Comparison of ENCODE assay signal across 28 mouse cellular contexts in genomic region chr16:20723247-20723646, GRCm38 (mm10). TPM values are rescaled to one million over a fixed set of nuclear protein-coding genes. Genes with fewer than 3 reads are reported as not detected.
DNase-seq lines count a peak whose midpoint lies in the region; ATAC-seq and TF ChIP-seq lines count a peak whose summit lies in the region.
"Had no signal": no experiment of that assay in that cellular context is flagged by ENCODE, and none has a peak within 500 bp of the region (broad histone marks: within the 10 kb centered on the region; RNA-seq: fewer than 3 reads in every experiment).

No protein-coding gene starts in this region.

- no peak for ATAC-seq in heart, embryonic 11.5 days (replicated peaks; ENCODE audit: insufficient number of reproducible peaks, low FRiP score, low TSS enrichment)
- ATAC-seq: CD4-positive, CD25-positive, alpha-beta regulatory T cell, adult 4 months; forebrain, embryonic 14.5 days; forebrain, embryonic 16.5 days; Patski had no signal

- 0 out of 2 replicates have a peak, but pooled peaks have one; percentile 17 for TF ChIP-seq EP300 in ES-Bruce4 (IDR thresholded peaks at IDR 0.05; ENCODE audit: insufficient read depth, low read depth, low read length)

- no peak overlapping the region for H3K4me3 ChIP-seq in liver, adult 2 months (ENCODE audit: insufficient read depth, low read depth, low read length)
- H3K4me3 ChIP-seq in ES-Bruce4 (ENCODE audit: low read depth, low read length), result no peak overlapping the region
- no peak overlapping the region for H3K4me3 ChIP-seq in heart, embryonic 11.5 days (ENCODE audit: low read depth, low read length)
- H3K4me3 ChIP-seq: embryonic facial prominence, embryonic 12.5 days; embryonic facial prominence, embryonic 15.5 days; erythroblast, embryonic 14.5 days; forebrain, embryonic 10.5 days; forebrain, embryonic 12.5 days had no signal

- no peak for TF ChIP-seq CTCF in liver, adult 2 months (IDR thresholded peaks at IDR 0.05; ENCODE audit: low read depth, low read length)
- TF ChIP-seq CTCF in ES-Bruce4 (IDR thresholded peaks at IDR 0.05; ENCODE audit: low read depth, low read length), result no peak

- no peak overlapping the region for H3K4me2 ChIP-seq in heart, embryonic 11.5 days
- H3K4me2 ChIP-seq: embryonic facial prominence, embryonic 12.5 days; embryonic facial prominence, embryonic 15.5 days; forebrain, embryonic 12.5 days had no signal

- H3K9ac ChIP-seq in liver, adult 2 months (ENCODE audit: low read depth, low read length), result no peak overlapping the region
- H3K9ac ChIP-seq in ES-Bruce4 (ENCODE audit: low read depth, poor library complexity, severe bottlenecking), result no peak overlapping the region
- no peak overlapping the region for H3K9ac ChIP-seq in heart, embryonic 11.5 days (ENCODE audit: low read depth, low read length)
- H3K9ac ChIP-seq: embryonic facial prominence, embryonic 12.5 days; embryonic facial prominence, embryonic 15.5 days; forebrain, embryonic 12.5 days had no signal

- DNase-seq in liver, adult 2 months (ENCODE audit: extremely low read depth, low read depth, low spot score), result peak; percentile 36
- DNase-seq in liver (no peak), 416B (ENCODE audit: low read depth) (peak; percentile 20), R1 (ENCODE audit: low read depth, low spot score) (peak; percentile 64)
- no peak for DNase-seq in urinary bladder, postnatal 10 days (ENCODE audit: low spot score)
- no peak for DNase-seq in right cerebral cortex, postnatal 36 days (ENCODE audit: low spot score in 2 of 2)
- DNase-seq: adrenal gland, adult 2 months; adrenal gland, postnatal 10 days; adrenal gland, postnatal 25 days; B cell, adult 2 months; cerebellum, adult 11-12 months; cerebellum, adult 2 months; cerebellum, adult 9-10 months; cerebellum, postnatal 10 days; cerebellum, postnatal 25 days had no signal

- peaks cover 9% of the 10 kb centered on the region; the same call in 1 of the 2 replicates for H3K36me3 ChIP-seq in liver, adult 2 months (ENCODE audit: control insufficient read depth, insufficient read depth, low read length)
- H3K36me3 ChIP-seq in ES-Bruce4 (ENCODE audit: control insufficient read depth, insufficient read depth, low read length, poor library complexity, severe bottlenecking), result peaks cover 27% of the 10 kb centered on the region
- H3K36me3 ChIP-seq in heart, embryonic 11.5 days (ENCODE audit: control insufficient read depth, insufficient read depth, low read length), result peaks cover 11% of the 10 kb centered on the region; the same call in 1 of the 2 replicates

- no peaks in the 10 kb centered on the region for H3K79me2 ChIP-seq in liver, adult 2 months (ENCODE audit: control insufficient read depth, insufficient read depth, low read length)

- 54% methylated on average over 4 of the region's 4 CpGs for WGBS in liver, adult 2 months
- 37% methylated on average over 4 of the region's 4 CpGs for WGBS in heart, embryonic 11.5 days (ENCODE audit: insufficient replicate concordance)

- TF ChIP-seq POLR2A in liver, adult 2 months (IDR thresholded peaks at IDR 0.05; ENCODE audit: extremely low read depth, insufficient read depth, low read length), result no peak
- no peak for TF ChIP-seq POLR2A in ES-Bruce4 (IDR thresholded peaks at IDR 0.05; ENCODE audit: insufficient read depth, low read length)

- H3K27ac ChIP-seq in liver, adult 2 months (replicated peaks; ENCODE audit: insufficient read depth, low read depth, low read length), result no peak overlapping the region
- peak overlapping the region; percentile 63 for H3K27ac ChIP-seq in ES-Bruce4 (ENCODE audit: insufficient read depth, low read length)
- no peak overlapping the region for H3K27ac ChIP-seq in heart, embryonic 11.5 days (ENCODE audit: low read depth, low read length)
- H3K27ac ChIP-seq: embryonic facial prominence, embryonic 12.5 days; embryonic facial prominence, embryonic 15.5 days; forebrain, embryonic 10.5 days; forebrain, embryonic 12.5 days had no signal

- H3K27me3 ChIP-seq in liver, adult 2 months (ENCODE audit: control insufficient read depth, insufficient read depth, low read length), result no peaks in the 10 kb centered on the region
- no peaks in the 10 kb centered on the region for H3K27me3 ChIP-seq in ES-Bruce4 (ENCODE audit: control insufficient read depth, insufficient read depth, low read length, poor library complexity, severe bottlenecking)
- H3K27me3 ChIP-seq in heart, embryonic 11.5 days (ENCODE audit: control insufficient read depth, insufficient read depth, low read length), result 0 out of 2 replicates have a peak, but pooled peaks cover 3% of the 10 kb centered on the region
- H3K27me3 ChIP-seq: embryonic facial prominence, embryonic 12.5 days; embryonic facial prominence, embryonic 15.5 days; Patski had no signal

- no peaks in the 10 kb centered on the region for H3K9me3 ChIP-seq in ES-Bruce4 (replicated peaks; ENCODE audit: control insufficient read depth, insufficient read depth, low read length, poor library complexity, severe bottlenecking)
- H3K9me3 ChIP-seq in heart, embryonic 11.5 days (replicated peaks; ENCODE audit: control insufficient read depth, low read length), result no peaks in the 10 kb centered on the region
- H3K9me3 ChIP-seq: embryonic facial prominence, embryonic 12.5 days; embryonic facial prominence, embryonic 15.5 days; forebrain, embryonic 10.5 days; forebrain, embryonic 12.5 days; G1E had no signal

- peaks cover 6% of the 10 kb centered on the region for H3K4me1 ChIP-seq in liver, adult 2 months (ENCODE audit: control insufficient read depth, insufficient read depth, low read length)
- H3K4me1 ChIP-seq in ES-Bruce4 (ENCODE audit: control insufficient read depth, insufficient read depth, low read length), result no peaks in the 10 kb centered on the region
- H3K4me1 ChIP-seq in heart, embryonic 11.5 days (ENCODE audit: control insufficient read depth, insufficient read depth, low read length), result peaks cover 5% of the 10 kb centered on the region; the same call in 1 of the 2 replicates

RNA-seq across cellular contexts. Expression of gene Clcn2, which starts 5.7 kb away (rescaled TPM):
- total RNA-seq in liver, adult 2 months (2014; rRNA removed), result 29.6 and 30.6 TPM in 2 replicates
- polyA plus RNA-seq in liver, adult 2 months (2012; rRNA removed), result 58.6 and 64.0 TPM in 2 replicates
- 8.8 and 10.2 TPM in 2 replicates for polyA plus RNA-seq in ES-Bruce4 (2011; ENCODE audit: insufficient read depth, insufficient read length, low read depth, missing spikeins)
- 5.7 and 6.7 TPM in 2 replicates for polyA plus RNA-seq in heart, embryonic 11.5 days (2014; fragmentation: Nextera tagmentation; extraction: Ambion mirVana)

RNA-seq across cellular contexts. Expression of gene Polr2h, which starts 5.8 kb away (rescaled TPM):
- total RNA-seq in liver, adult 2 months (2014; rRNA removed), result 18.1 and 19.2 TPM in 2 replicates
- polyA plus RNA-seq in liver, adult 2 months (2012; rRNA removed), result 9.1 and 9.5 TPM in 2 replicates
- polyA plus RNA-seq in ES-Bruce4 (2011; ENCODE audit: insufficient read depth, insufficient read length, low read depth, missing spikeins), result 90.6 and 94.5 TPM in 2 replicates
- 65.0 and 65.9 TPM in 2 replicates for polyA plus RNA-seq in heart, embryonic 11.5 days (2014; fragmentation: Nextera tagmentation; extraction: Ambion mirVana)

RNA-seq across cellular contexts. Expression of gene Chrd, which starts 9.7 kb away (rescaled TPM):
- total RNA-seq in liver, adult 2 months (2014; rRNA removed), result 3.0 and 3.4 TPM in 2 replicates
- 9.9 and 14.1 TPM in 2 replicates for polyA plus RNA-seq in liver, adult 2 months (2012; rRNA removed)
- 1.1 and 1.2 TPM in 2 replicates for polyA plus RNA-seq in ES-Bruce4 (2011; ENCODE audit: insufficient read depth, insufficient read length, low read depth, missing spikeins)
- 0.21 and 0.42 TPM in 2 replicates for polyA plus RNA-seq in heart, embryonic 11.5 days (2014; fragmentation: Nextera tagmentation; extraction: Ambion mirVana)
- total RNA-seq: CH12.LX had no signal
- polyA plus RNA-seq: CD4-positive, CD25-positive, alpha-beta regulatory T cell, adult 4 months; erythroblast, embryonic 14.5 days; G1E had no signal

RNA-seq across cellular contexts. Expression of gene Thpo, which starts 11.1 kb away (rescaled TPM):
- total RNA-seq in liver, adult 2 months (2014; rRNA removed), result 1.7 and 2.4 TPM in 2 replicates
- 21.2 and 37.0 TPM in 2 replicates for polyA plus RNA-seq in liver, adult 2 months (2012; rRNA removed)
- polyA plus RNA-seq in ES-Bruce4 (2011; ENCODE audit: insufficient read depth, insufficient read length, low read depth, missing spikeins), result 4.6 and 4.7 TPM in 2 replicates
- 0.49 TPM in 1 of 2 replicates, not detected in the other for polyA plus RNA-seq in heart, embryonic 11.5 days (2014; fragmentation: Nextera tagmentation; extraction: Ambion mirVana)
- total RNA-seq: G1E had no signal
- polyA plus RNA-seq: CD4-positive, CD25-positive, alpha-beta regulatory T cell, adult 4 months; erythroblast, embryonic 14.5 days; G1E had no signal

RNA-seq across cellular contexts. Expression of gene Fam131a, which starts 30.2 kb away (rescaled TPM):
- 0.37 and 0.60 TPM in 2 replicates for total RNA-seq in liver, adult 2 months (2014; rRNA removed)
- 0.56 and 0.99 TPM in 2 replicates for polyA plus RNA-seq in liver, adult 2 months (2012; rRNA removed)
- polyA plus RNA-seq in ES-Bruce4 (2011; ENCODE audit: insufficient read depth, insufficient read length, low read depth, missing spikeins), result 5.9 and 7.1 TPM in 2 replicates
- polyA plus RNA-seq in heart, embryonic 11.5 days (2014; fragmentation: Nextera tagmentation; extraction: Ambion mirVana), result 2.6 and 4.9 TPM in 2 replicates

Comparison
In these comparisons a context has a peak if more than half of its experiments do, and no peak if none do; other contexts are left out.
1. DNase-seq: peak in liver, adult 2 months (single experiment), 416B (single experiment) and R1 (single experiment); none in liver (single experiment), urinary bladder, postnatal 10 days (single experiment) and right cerebral cortex, postnatal 36 days (0 of 2).